Mouse (Mus musculus) gastrocnemius, postnatal 25 days (tissue): Measurements from ENCODE around the gene Sox6. TPM values are rescaled to one million over a fixed set of nuclear protein-coding genes. Genes with fewer than 3 reads are reported as not detected.
A peak's percentile ranks its signal among the peaks of the same experiment; 100 is the strongest.
"Not testable (repeated sequence)": the region's sequence is repeated elsewhere in the genome, so short reads cannot be mapped to it uniquely, and the experiment has no call there.

Source experiments
- DNase-seq: peaks from one replicate; pipeline ENCODE4 v3.0.0; 2022
- total RNA-seq, 2 experiments: library from RNA; stranded (reverse); gene quantifications; 1 replicate in 1 of 2; 2 replicates in 1 of 2; pipeline ENCODE4 v1.2.3; 2021

The Sox6 gene
- total RNA-seq, 2 experiments from 2014 or later, result 122 to 140 TPM

DNA sequence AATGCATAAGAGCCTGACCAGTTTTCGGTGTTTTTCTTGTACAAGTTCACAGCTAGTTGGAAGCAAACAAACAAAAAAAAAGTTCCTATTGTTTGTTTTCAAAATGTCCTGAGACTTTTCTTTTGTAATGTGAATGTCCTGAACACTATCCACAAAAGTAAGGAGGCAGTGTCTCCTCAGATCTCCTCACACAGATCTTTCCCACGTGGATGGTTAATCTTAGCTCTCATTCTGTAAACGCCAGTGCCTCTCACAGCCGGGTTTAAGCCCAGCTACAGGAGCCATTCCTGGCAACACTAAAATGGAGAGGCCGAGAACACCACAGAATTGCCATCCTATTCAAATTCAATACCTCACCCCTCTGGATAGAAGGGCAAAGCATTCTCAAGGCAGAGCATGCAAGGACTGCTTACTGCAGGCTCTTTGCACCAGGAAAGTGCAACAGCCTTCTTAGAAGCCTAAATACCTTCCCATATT lies 392.6 kb downstream of the Sox6 start:
- no peak for DNase-seq

GRCm38 (mm10) chr7:115645272-115645970 lies 393.2 kb downstream of the Sox6 start:
- DNase-seq, result no peak

- no peak for DNase-seq
Measured at GRCm38 (mm10) chr7:115630691-115631090, 407.9 kb downstream of the Sox6 start.

DNA sequence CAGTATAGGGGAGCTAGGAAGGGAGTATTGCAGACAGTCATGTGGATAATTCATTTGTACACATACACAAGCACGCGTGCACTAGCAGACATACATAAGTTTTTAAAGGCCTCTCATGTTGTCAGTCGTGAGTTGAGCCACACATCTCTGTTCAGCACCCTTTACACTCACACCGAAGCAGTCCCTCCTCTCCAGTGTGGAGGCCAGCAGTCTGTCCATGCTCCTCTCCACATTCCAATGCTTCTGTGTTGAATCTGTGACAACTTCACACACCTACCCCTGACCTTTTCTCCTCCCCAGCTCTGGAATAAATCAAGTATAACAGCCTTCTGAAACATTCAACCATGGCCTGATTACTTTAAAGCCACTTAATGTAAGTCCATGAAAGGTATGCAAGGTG lies 408.3 kb downstream of the Sox6 start:
- no peak for DNase-seq

GRCm38 (mm10) chr7:115628766-115629165 lies 409.8 kb downstream of the Sox6 start:
- no peak for DNase-seq

DNA sequence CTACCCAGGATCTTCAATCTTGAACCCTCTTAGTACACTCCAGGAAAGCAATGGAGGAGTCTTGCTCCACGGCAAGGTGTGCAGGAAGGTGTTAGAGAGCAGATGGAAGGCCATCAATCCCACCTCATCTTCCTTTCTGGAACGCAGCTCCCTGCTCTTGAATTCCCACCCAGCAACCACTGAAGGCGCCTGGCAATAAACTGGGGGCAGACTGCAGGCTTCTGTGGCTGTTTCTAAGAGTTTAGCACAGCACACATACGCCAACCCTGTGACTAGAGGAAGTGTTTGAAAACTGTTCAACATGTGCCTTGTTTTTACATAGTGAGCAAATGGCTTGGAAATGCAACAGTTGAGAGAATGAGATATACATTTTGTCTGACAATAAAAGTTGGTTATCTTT lies 412.6 kb downstream of the Sox6 start:
- no peak for DNase-seq

DNA sequence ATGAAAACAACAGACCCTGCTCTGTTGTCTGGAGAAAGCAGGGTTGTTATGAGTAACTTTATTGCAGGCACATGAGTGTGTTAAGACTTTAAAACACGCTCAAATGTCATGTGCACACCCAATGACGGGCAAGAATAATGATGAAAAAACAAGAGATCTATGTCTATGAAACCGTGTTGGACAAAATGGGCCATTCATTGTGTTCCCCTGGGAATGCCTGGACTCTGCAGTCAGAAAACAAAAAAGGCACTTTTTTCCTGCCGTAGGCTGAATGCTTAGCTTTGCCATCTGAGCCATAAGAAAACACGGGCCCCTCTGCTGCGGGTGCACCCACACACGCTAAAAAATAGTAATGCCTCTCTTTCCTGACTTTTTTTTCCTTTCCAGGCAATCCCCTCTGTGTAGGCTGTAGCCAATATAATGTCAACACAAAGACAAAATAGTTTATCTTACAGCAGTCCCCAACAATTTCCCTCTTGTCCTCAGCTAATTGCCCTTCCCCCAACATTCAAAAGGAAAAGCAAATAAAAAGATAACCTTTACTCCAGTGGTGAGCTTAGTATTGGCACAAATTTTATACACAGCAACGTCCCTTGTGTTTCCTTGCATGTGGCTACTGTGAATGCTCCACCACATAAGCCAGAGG lies 413.6 kb downstream of the Sox6 start:
- no peak for DNase-seq

DNA sequence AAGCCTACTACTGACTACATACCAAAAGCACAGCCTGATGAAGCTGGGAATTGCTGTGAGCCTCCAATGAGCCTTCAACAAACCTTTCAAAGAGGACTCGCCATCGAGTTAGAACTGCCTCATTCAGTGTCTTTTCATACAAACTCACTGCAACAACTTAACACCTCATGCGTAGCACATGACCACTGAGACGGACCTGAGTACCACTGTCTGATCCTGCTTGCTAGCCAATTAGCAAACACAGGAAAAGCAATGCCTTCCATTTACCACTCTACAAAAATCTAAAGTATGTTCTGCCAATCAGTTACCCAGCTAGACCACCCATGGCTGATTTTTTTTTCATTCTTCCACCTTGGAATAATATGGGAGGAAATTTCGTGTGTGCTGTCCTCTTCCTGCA lies 414.1 kb downstream of the Sox6 start:
- no peak for DNase-seq

DNA sequence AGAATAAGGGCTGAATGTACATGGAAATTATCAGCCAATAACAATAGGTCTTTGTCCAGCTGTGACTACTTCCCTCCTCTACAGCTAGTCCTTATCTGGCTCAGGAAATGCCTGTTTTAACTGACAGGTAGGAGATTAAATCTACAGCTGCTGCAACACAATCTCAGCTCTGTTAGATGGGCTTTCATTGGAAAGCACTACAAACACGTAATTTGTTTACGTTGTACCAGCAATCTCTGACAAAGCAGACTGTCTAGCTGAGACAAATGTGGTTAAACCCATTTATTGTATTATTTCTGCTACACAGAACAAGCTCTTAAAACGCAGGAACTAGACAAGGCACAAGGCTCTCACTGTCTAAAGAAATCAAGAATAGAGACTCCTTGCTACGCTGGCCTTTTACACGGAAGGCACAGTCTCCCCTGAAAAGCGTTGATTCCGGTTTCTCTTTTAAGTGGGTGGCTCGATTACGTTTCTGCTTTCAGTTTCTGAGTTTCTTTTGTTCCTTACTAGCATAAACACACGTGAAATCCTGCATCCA lies 422.8 kb downstream of the Sox6 start:
- no peak for DNase-seq

DNA sequence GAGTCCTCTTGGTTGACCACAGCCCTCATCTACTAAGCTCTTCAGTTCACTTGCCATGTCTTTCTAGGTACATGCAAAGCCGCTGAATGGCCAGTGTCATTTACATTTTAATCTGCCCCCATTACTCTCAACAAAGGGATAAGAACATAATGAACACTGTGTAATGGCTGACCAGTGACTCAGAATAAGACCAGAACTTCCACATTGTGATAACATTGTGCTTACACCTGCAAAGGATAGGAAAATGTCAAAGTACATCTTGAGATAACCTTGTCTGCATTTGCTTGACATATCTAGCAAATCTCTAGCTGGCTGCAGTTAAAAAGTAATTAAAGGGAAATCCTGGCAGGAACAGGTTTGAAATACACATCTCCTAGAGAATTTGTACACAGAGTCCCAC lies 431.1 kb downstream of the Sox6 start:
- no peak for DNase-seq

DNA sequence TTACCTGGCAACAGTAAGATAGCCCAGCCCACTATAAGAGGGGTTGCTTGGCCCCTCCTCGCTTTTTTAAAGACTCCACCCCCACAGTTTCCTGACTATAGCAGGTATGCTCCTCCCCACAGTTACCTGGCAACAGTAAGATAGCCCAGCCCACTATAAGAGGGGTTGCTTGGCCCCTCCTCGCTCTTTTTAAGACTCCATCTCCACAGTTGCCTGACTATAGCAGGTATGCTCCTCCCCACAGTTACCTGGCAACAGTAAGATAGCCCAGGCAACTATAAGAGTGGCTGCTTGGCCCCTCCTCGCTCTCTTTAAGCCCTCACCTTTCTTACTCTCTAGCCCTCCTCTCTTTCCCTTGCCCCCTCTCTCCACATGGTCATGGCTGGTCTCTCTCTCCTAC lies 432.5 kb downstream of the Sox6 start:
- not testable (repeated sequence) for DNase-seq

- no peak for DNase-seq
Measured at GRCm38 (mm10) chr7:115604883-115605282, 433.7 kb downstream of the Sox6 start.

- DNase-seq, result no peak
Measured at GRCm38 (mm10) chr7:115597376-115597775, 441.2 kb downstream of the Sox6 start.

DNA sequence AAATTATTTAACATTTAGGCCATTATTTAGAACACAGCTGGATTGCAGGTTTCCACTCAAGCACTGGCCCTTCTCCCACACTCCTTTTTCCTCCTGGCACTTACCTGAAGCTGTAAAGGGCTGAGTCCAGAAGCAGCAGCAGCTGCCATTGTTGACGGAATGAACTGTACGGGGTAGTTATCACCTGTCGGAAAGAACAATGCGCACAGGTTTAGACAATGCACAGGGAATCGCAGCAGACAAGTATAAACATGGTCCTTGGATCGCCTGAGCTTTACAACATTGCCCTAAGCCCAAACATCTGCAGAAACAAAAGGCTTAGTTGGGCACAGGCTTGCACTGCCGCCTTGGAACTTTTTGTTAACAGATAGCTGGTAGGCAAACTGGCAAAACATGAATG lies 458.1 kb downstream of the Sox6 start:
- no peak for DNase-seq

DNA sequence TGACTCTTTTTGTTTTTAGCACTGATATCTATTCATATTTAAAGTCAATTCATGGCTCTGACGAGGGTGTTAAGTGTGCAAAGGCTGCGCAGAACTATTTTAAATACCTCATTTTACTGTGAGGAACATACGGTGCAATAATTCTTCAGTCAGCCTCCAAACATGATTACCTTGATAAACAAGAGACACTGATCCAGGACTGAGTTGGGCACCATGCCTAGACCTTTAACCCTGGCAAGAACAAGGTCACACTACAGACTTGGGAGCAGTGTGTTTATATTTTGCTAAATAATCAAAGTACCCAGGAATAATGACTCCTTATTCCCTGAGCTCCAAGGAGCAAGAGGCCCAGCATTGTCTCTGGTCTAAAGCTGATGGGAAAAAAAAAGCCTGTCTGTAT lies 458.8 kb downstream of the Sox6 start:
- DNase-seq, result no peak

DNA sequence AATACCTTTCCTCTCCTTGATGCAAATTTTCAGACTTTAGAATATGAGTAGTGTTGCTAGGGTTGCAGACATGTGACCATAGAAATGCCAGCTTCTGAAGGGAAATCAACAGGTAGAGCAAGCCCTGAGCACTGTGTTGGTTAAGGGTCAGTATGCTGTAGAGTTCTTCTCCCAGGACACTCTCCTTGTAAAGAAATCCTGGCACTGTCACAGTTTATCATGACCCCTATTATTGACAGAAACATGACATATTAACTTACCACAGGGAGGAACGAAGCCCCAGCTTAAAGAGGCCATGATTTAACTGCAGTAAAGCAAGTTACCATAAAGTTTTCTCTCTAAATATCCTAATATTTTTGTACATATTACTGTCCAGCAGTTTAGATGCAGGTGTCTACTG lies 462.2 kb downstream of the Sox6 start:
- no peak for DNase-seq

GRCm38 (mm10) chr7:115574834-115575233 lies 463.8 kb downstream of the Sox6 start:
- DNase-seq, result no peak

DNA sequence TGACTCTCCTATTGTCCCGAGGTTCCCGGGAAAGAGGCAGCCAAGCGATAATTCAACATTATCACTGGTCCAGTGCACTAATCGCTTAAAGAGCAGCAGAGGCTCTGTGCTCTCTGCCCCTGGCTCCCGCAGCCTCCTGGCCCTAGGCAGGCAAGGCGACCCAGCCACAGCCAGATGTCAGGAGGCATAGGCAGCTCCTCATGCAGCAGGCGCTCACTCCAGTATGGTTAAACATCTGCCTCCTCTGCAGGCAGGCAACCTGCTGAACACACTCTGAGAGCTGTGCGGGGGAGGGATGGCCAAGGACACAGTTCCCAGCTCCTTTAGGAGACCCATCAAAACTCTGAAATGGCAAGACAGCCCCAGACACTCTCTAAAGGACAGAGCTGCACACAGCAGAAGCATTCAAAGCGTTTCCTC lies 469.8 kb downstream of the Sox6 start:
- peak; percentile 13 for DNase-seq

DNA sequence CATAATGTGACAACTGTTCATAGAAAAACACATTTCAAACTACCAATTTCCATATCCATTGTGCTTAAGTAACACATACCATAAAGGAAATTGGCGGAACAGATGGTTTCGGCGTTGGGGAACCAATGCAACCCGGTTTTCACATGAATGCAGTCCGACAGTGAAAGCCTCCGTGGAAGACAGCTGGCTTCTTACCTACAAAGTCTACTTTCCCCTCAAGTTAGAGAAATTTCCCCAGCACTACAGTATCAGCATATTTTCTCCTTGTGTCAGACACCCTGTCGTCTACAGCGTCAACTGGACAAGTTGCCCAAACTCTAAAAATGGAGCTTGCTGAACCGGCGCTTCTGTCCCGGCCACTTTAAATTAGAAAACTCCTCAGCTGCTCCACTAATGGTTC lies 470.3 kb downstream of the Sox6 start:
- DNase-seq, result peak; percentile 22

DNA sequence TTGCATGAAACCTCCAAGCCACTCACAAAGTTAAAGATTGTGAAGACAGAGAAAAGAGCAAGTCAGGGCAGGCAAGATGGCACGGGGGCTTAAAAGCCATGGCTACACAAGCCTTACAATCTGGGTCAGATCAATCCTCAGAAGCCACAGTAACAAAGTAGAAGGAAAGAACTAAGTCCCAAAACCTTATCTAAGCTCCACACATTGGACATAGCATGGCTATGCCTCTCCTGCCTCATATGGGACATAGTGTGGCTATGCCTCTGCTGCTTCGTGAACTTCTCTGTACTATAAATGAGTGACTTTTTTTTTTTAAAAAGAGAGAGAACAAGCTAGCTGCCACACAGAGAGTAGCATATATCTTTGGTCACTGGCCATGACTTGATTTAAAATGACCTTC lies 471.8 kb downstream of the Sox6 start:
- DNase-seq, result no peak

- DNase-seq, result no peak
Measured at GRCm38 (mm10) chr7:115565060-115565426, 473.6 kb downstream of the Sox6 start.

- peak; percentile 7 for DNase-seq
Measured at GRCm38 (mm10) chr7:115564359-115565059, 474.1 kb downstream of the Sox6 start.

- no peak for DNase-seq
Measured at GRCm38 (mm10) chr7:115556677-115557076, 481.9 kb downstream of the Sox6 start.
